Comparison of ENCODE assay signal across 30 mouse cellular contexts in the genomic region with DNA sequence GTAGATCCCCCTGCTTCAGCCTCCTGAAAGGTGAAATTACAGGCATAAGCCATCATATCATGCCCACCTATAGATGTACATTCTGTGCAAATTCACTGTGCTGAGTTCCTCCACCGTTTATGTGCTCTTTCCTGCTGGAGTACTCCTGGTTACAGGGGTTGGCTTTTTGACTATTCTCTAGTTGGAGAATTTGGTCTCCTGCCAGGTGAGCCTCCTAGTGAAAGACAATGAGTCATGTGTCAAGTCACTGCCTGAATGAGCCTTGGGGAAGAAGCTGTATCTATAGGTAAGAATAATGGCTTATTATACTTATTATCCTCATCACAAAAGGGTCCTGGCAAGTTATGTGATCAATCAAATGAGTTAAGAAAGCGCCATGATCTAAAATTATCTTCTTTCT.
DNase-seq lines count a peak whose midpoint lies in the region; ATAC-seq and TF ChIP-seq lines count a peak whose summit lies in the region.
"Had no signal": no experiment of that assay in that cellular context is flagged by ENCODE, and none has a peak within 500 bp of the region (broad histone marks: within the 10 kb centered on the region; RNA-seq: fewer than 3 reads in every experiment).

No protein-coding gene starts in this region.

- ATAC-seq in cerebellum, adult (ENCODE audit: insufficient number of reproducible peaks, low FRiP score, low TSS enrichment) = 0 out of 2 replicates have a peak, but pooled peaks have one; percentile 26
- ATAC-seq in megakaryocyte progenitor cell, adult 5-6 weeks (replicated peaks; ENCODE audit: poor library complexity) = no peak
- ATAC-seq: activated CD4-positive, CD25-positive, alpha-beta regulatory T cell, adult 4 months; inflammation-experienced regulatory T-cells, adult 6 months had no signal

- H3K27ac ChIP-seq in kidney, adult 2 months (ENCODE audit: insufficient read depth, low read depth, low read length) = no peak overlapping the region
- H3K27ac ChIP-seq: forebrain, embryonic 12.5 days; heart, adult 2 months; heart, embryonic 13.5 days; hindbrain, embryonic 12.5 days; left cerebral cortex, adult 2 months; limb, embryonic 15.5 days; liver, embryonic 15.5 days; lung, embryonic 15.5 days; macrophage; stomach, embryonic 15.5 days had no signal

- H3K4me3 ChIP-seq in kidney, adult 2 months (ENCODE audit: insufficient read depth, low read depth, low read length) = no peak overlapping the region
- H3K4me3 ChIP-seq: forebrain, embryonic 12.5 days; heart, adult 2 months; heart, embryonic 13.5 days; hindbrain, embryonic 12.5 days; left cerebral cortex, adult 2 months; limb, embryonic 15.5 days; liver, embryonic 15.5 days; lung, embryonic 15.5 days; stomach, embryonic 15.5 days had no signal

- WGBS in kidney, adult 2 months = 63% methylated on average over 2 of the region's 2 CpGs

- DNase-seq in cerebellum, postnatal 10 days = no peak
- DNase-seq in kidney, adult 2 months = peak; percentile 3
- DNase-seq in kidney, adult 9 months = no peak
- peak; percentile 12 for DNase-seq in Muller cell, postnatal 12 days (ENCODE audit: inconsistent ontology term)
- DNase-seq in adrenal gland, postnatal 36 days = peak; percentile 19 to 31
- DNase-seq: B cell, adult 2 months; cerebellum, adult 11 months; cerebellum, adult 9-11 months; gastrocnemius, postnatal 14 days; heart, adult 2 months; heart, postnatal 14 days; kidney, adult 18-20 months; left cerebral cortex, postnatal 4 days; right cerebral cortex, adult 18-20 months; thymus, postnatal 25 days had no signal

- no peaks in the 10 kb centered on the region for H3K4me1 ChIP-seq in kidney, adult 2 months (ENCODE audit: control insufficient read depth, insufficient read depth, low read length)
- H3K4me1 ChIP-seq: forebrain, embryonic 12.5 days; heart, embryonic 13.5 days; hindbrain, embryonic 12.5 days; limb, embryonic 15.5 days; liver, embryonic 15.5 days; lung, embryonic 15.5 days; stomach, embryonic 15.5 days had no signal

- H3K27me3 ChIP-seq in kidney, adult 2 months (replicated peaks; ENCODE audit: control insufficient read depth, insufficient read depth, low read length) = no peaks in the 10 kb centered on the region
- H3K27me3 ChIP-seq: CH12.LX; forebrain, embryonic 12.5 days; heart, embryonic 13.5 days; hindbrain, embryonic 12.5 days; limb, embryonic 15.5 days; liver, embryonic 15.5 days; lung, embryonic 15.5 days; stomach, embryonic 15.5 days had no signal

- TF ChIP-seq CTCF in kidney, adult 2 months (conservative IDR thresholded peaks at IDR 0.05; ENCODE audit: insufficient read depth, insufficient read length, low read depth, low read length) = no peak

- H3K36me3 ChIP-seq in kidney, adult 2 months (ENCODE audit: control insufficient read depth, insufficient read depth, low read length) = no peaks in the 10 kb centered on the region
- H3K36me3 ChIP-seq: forebrain, embryonic 12.5 days; G1E; heart, embryonic 13.5 days; hindbrain, embryonic 12.5 days; limb, embryonic 15.5 days; liver, embryonic 15.5 days; lung, embryonic 15.5 days; stomach, embryonic 15.5 days had no signal

- TF ChIP-seq POLR2A in kidney, adult 2 months (IDR thresholded peaks at IDR 0.05; ENCODE audit: low read depth, low read length) = no peak

Comparison
In these comparisons a context has a peak if more than half of its experiments do, and no peak if none do; other contexts are left out.
1. DNase-seq: peak in kidney, adult 2 months (single experiment), Muller cell, postnatal 12 days (single experiment) and adrenal gland, postnatal 36 days (2 of 2); none in cerebellum, postnatal 10 days (0 of 2) and kidney, adult 9 months (single experiment).